Mouse (Mus musculus) limb, embryonic 12.5 days (tissue): ENCODE results near the gene AU021092. TPM values are rescaled to one million over a fixed set of nuclear protein-coding genes. Genes with fewer than 3 reads are reported as not detected.

ENCODE experiments used
- ATAC-seq: fragments of 200-750 bp; cut with Nextera tagmentation; 2 replicates; pipeline ENCODE4 v1.8.0; 2017; ENCODE audit warnings: low read depth, moderate TSS enrichment; ENCODE audit not compliant: insufficient number of reproducible peaks, insufficient read depth, low FRiP score, low TSS enrichment
- H3K27ac ChIP-seq: fragments of 300-500 bp; sonication (generic); 2 replicates; pipeline ENCODE4 v1.5.1; 2016; ENCODE audit warnings: mild to moderate bottlenecking, moderate library complexity
- H3K27me3 ChIP-seq: fragments of 300-500 bp; sonication (generic); 2 replicates; pipeline ENCODE4 v1.6.1; 2016; ENCODE audit warnings: mild to moderate bottlenecking, moderate library complexity
- H3K36me3 ChIP-seq: fragments of 300-500 bp; sonication (generic); 2 replicates; pipeline ENCODE4 v1.6.1; 2016; ENCODE audit warnings: mild to moderate bottlenecking, moderate library complexity
- H3K4me1 ChIP-seq: fragments of 300-500 bp; sonication (generic); replicated peaks from 2 replicates; pipeline ENCODE4 v1.6.1; 2016
- H3K4me2 ChIP-seq: fragments of 300-500 bp; sonication (generic); 2 replicates; pipeline ENCODE4 v1.6.1; 2016; ENCODE audit warnings: mild to moderate bottlenecking, moderate library complexity
- H3K4me3 ChIP-seq: fragments of 300-500 bp; sonication (generic); replicated peaks from 2 replicates; pipeline ENCODE4 v1.5.1; 2016; ENCODE audit warnings: mild to moderate bottlenecking
- H3K9ac ChIP-seq: fragments of 300-500 bp; sonication (generic); replicated peaks from 2 replicates; pipeline ENCODE4 v1.6.1; 2016; ENCODE audit warnings: mild to moderate bottlenecking, moderate library complexity
- H3K9me3 ChIP-seq: fragments of 300-500 bp; sonication (generic); 2 replicates; pipeline ENCODE4 v1.6.1; 2016; ENCODE audit warnings: mild to moderate bottlenecking, moderate library complexity
- WGBS: fragments of 180-500 bp; shearing (Covaris S2); methylation state at CpG from one replicate; pipeline ENCODE4 v1.1.7; 2016; 5-methylcytosine and 5-hydroxymethylcytosine counted together
- polyA plus RNA-seq: library from polyadenylated mRNA; unstranded; fragments of >200 nt; fragmentation: Nextera tagmentation; extraction: Ambion mirVana; gene quantifications from 2 replicates; pipeline ENCODE4 v1.2.1, GENCODE M21; 2016

AU021092 gene
- 1.2 and 1.4 TPM in 2 replicates for polyA plus RNA-seq

GRCm38 (mm10) chr16:5222140-5222539, at the start of gene AU021092:
AU021092 (minus strand) TSS chr16:5222299.
- no peak within 1 kb of the TSS for H3K4me3 ChIP-seq
- no peaks in the 10 kb centered on the region for H3K9me3 ChIP-seq
- no peak within 1 kb of the TSS for H3K9ac ChIP-seq
- no peaks in the 10 kb centered on the region for H3K4me1 ChIP-seq
- 79% methylated on average over 6 of the region's 6 CpGs for WGBS
- H3K4me2 ChIP-seq: no peak within 1 kb of the TSS
- no peak within 1 kb of the TSS for H3K27ac ChIP-seq
- H3K27me3 ChIP-seq: peaks cover 21% of the 10 kb centered on the region
- ATAC-seq: no peak
- H3K36me3 ChIP-seq: no peaks in the 10 kb centered on the region

- Histone ChIP-seq H3K4me3 (no peak overlapping the region), H3K36me3 (no peaks in the 10 kb centered on the region), H3K4me2 (no peak overlapping the region), H3K9ac (no peak overlapping the region), H3K9me3 (no peaks in the 10 kb centered on the region), H3K4me1 (no peaks in the 10 kb centered on the region), H3K27me3 (no peaks in the 10 kb centered on the region), H3K27ac (no peak overlapping the region)
- WGBS: 79% methylated on average over 4 of the region's 4 CpGs
- peak; percentile 47; the same call in 1 of the 2 replicates for ATAC-seq
These were observed 49.4 kb upstream of the AU021092 start for GRCm38 (mm10) chr16:5271411-5272035.

GRCm38 (mm10) chr16:5263926-5264325, 41.8 kb upstream of the AU021092 start:
- Histone ChIP-seq H3K27ac (no peak overlapping the region), H3K36me3 (no peaks in the 10 kb centered on the region), H3K9ac (no peak overlapping the region), H3K9me3 (peaks cover 9% of the 10 kb centered on the region; the same call in 1 of the 2 replicates), H3K27me3 (no peaks in the 10 kb centered on the region), H3K4me3 (no peak overlapping the region), H3K4me2 (no peak overlapping the region), H3K4me1 (peaks cover 6% of the 10 kb centered on the region; the same call in 1 of the 2 replicates)
- peak; percentile 26; the same call in 1 of the 2 replicates for ATAC-seq
- WGBS: 81% methylated on average over 7 of the region's 7 CpGs

- H3K4me2 ChIP-seq: no peak overlapping the region
- peak; percentile 64; the same call in 1 of the 2 replicates for ATAC-seq
- H3K4me1 ChIP-seq: peaks cover 6% of the 10 kb centered on the region; the same call in 1 of the 2 replicates
- no peak overlapping the region for H3K4me3 ChIP-seq
- no peak overlapping the region for H3K27ac ChIP-seq
- H3K27me3 ChIP-seq: no peaks in the 10 kb centered on the region
- H3K9ac ChIP-seq: no peak overlapping the region
- 48% methylated on average over 8 of the region's 8 CpGs for WGBS
- H3K9me3 ChIP-seq: peaks cover 9% of the 10 kb centered on the region; the same call in 1 of the 2 replicates
- H3K36me3 ChIP-seq: no peaks in the 10 kb centered on the region
These were observed 41.1 kb upstream of the AU021092 start for GRCm38 (mm10) chr16:5263156-5263555.

GRCm38 (mm10) chr16:5255779-5256496, 33.8 kb upstream of the AU021092 start, which contains the start of gene Eef2kmt:
Eef2kmt (minus strand) TSS chr16:5255983.
- Histone ChIP-seq H3K36me3 (peaks cover 4% of the 10 kb centered on the region; the same call in 1 of the 2 replicates), H3K27ac (peak within 1 kb of the TSS; percentile 83), H3K4me3 (peak within 1 kb of the TSS; percentile 63), H3K4me2 (peak within 1 kb of the TSS; percentile 77), H3K27me3 (no peaks in the 10 kb centered on the region), H3K9me3 (no peaks in the 10 kb centered on the region), H3K9ac (peak within 1 kb of the TSS; percentile 68), H3K4me1 (peaks cover 16% of the 10 kb centered on the region; the same call in 1 of the 2 replicates)
- ATAC-seq: peak; percentile 97
- 1% methylated on average over 57 of the region's 57 CpGs for WGBS

- H3K27me3 ChIP-seq: no peaks in the 10 kb centered on the region
- H3K4me1 ChIP-seq: peaks cover 16% of the 10 kb centered on the region; the same call in 1 of the 2 replicates
- peaks cover 10% of the 10 kb centered on the region; the same call in 1 of the 2 replicates for H3K36me3 ChIP-seq
- 2% methylated on average over 27 of the region's 27 CpGs for WGBS
- H3K4me3 ChIP-seq: peak overlapping the region; percentile 63
- H3K9ac ChIP-seq: peak overlapping the region; percentile 68
- H3K9me3 ChIP-seq: no peaks in the 10 kb centered on the region
- peak overlapping the region; percentile 78 for H3K27ac ChIP-seq
- ATAC-seq: no peak
- H3K4me2 ChIP-seq: peak overlapping the region; percentile 77
These were observed 33.1 kb upstream of the AU021092 start for GRCm38 (mm10) chr16:5255081-5255740.

GRCm38 (mm10) chr16:5254346-5255025, 32.4 kb upstream of the AU021092 start:
- Histone ChIP-seq H3K4me1 (peaks cover 16% of the 10 kb centered on the region; the same call in 1 of the 2 replicates), H3K9ac (peak overlapping the region; percentile 68), H3K4me2 (peak overlapping the region; percentile 77), H3K27ac (peak overlapping the region; percentile 78), H3K36me3 (peaks cover 17% of the 10 kb centered on the region), H3K27me3 (no peaks in the 10 kb centered on the region), H3K9me3 (no peaks in the 10 kb centered on the region), H3K4me3 (peak overlapping the region; percentile 63)
- peak; percentile 53 for ATAC-seq
- WGBS: 6% methylated on average over 15 of the region's 15 CpGs

GRCm38 (mm10) chr16:5252260-5252659, 30.2 kb upstream of the AU021092 start:
- no peak overlapping the region for H3K4me3 ChIP-seq
- H3K36me3 ChIP-seq: peaks cover 39% of the 10 kb centered on the region
- 92% methylated on average over 2 of the region's 2 CpGs for WGBS
- no peaks in the 10 kb centered on the region for H3K9me3 ChIP-seq
- H3K27me3 ChIP-seq: no peaks in the 10 kb centered on the region
- H3K4me2 ChIP-seq: no peak overlapping the region
- no peak overlapping the region for H3K9ac ChIP-seq
- no peak for ATAC-seq
- peaks cover 16% of the 10 kb centered on the region; the same call in 1 of the 2 replicates for H3K4me1 ChIP-seq
- H3K27ac ChIP-seq: no peak overlapping the region

- Histone ChIP-seq H3K36me3 (peaks cover 49% of the 10 kb centered on the region), H3K9ac (no peak overlapping the region), H3K4me3 (no peak overlapping the region), H3K9me3 (no peaks in the 10 kb centered on the region), H3K4me2 (no peak overlapping the region), H3K4me1 (peaks cover 13% of the 10 kb centered on the region; the same call in 1 of the 2 replicates), H3K27me3 (no peaks in the 10 kb centered on the region), H3K27ac (no peak overlapping the region)
- ATAC-seq: no peak
- 85% methylated on average over 3 of the region's 3 CpGs for WGBS
These were observed 28.8 kb upstream of the AU021092 start for GRCm38 (mm10) chr16:5250891-5251290.

- no peaks in the 10 kb centered on the region for H3K9me3 ChIP-seq
- peaks cover 92% of the 10 kb centered on the region for H3K36me3 ChIP-seq
- H3K9ac ChIP-seq: no peak overlapping the region
- 33% methylated on average over 7 of the region's 7 CpGs for whole genome bisulfite sequencing
- H3K4me1 ChIP-seq: no peaks in the 10 kb centered on the region
- H3K27ac ChIP-seq: no peak overlapping the region
- no peak overlapping the region for H3K4me3 ChIP-seq
- no peak overlapping the region for H3K4me2 ChIP-seq
- ATAC-seq: no peak; the same call in 1 of the 2 replicates
- H3K27me3 ChIP-seq: no peaks in the 10 kb centered on the region
These were observed 22.3 kb upstream of the AU021092 start for GRCm38 (mm10) chr16:5244411-5244810.
